Mouse (Mus musculus): ENCODE results near the gene Pigc.

DNA sequence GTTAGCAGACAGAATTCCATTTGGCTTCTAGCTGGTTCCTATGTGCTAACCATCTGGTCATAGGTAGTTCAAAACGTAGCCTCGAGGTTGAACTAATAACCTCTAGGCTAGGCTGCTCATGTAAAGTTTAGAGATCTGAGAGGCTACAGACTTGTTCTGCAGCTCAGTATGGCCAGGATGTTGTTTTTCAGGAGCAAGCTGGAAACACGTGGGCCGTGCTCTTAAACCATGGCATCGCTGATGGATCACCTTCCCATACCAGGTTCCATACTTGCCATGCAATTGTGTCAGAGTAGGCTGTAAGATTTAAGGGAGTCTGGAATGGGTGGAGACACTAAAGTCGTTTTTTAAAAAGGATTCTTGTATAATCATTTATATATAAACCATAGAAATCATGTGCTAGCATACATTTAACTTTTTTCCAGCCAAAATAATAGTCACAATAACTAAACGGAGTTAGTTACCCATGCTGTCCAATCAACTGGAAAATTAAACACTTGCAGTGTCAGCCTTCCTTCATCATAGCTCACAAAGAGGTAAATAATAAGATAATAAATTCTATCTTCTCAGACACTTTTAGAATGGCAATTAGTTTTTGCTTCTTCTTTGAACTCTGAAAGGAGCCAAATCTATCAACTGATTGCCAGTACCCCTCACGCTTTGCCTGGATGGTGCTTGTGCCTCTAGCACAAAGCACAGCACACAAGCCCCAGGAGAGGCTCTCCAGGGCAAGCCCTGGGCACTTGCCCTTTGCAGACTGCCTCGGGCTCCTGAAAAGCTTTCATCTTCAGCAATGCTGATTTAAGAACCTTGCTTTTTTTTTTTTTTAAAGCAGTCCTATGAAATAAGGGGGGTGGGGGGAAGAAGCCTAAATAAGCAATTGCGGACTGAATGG, 21.9 kb downstream of the Pigc start:
- TF ChIP-seq MAFK (IDR thresholded peaks at IDR 0.05; ENCODE audit: insufficient read depth, low read depth, low read length) (no peak), ZC3H11A (IDR thresholded peaks at IDR 0.05; ENCODE audit: borderline replicate concordance, low read depth, low read length) (no peak)

Data from ES-E14 (cell line).